Mouse (Mus musculus) leukemia stem cell, adult 10-12 weeks (primary cell): ENCODE measurements around the gene Cluap1. TPM values are rescaled to one million over a fixed set of nuclear protein-coding genes. Genes with fewer than 3 reads are reported as not detected.

Source experiments
- polyA plus RNA-seq: library from polyadenylated mRNA; stranded (reverse); fragments of >175 nt; gene quantifications from 2 replicates; pipeline ENCODE4 v1.2.3, GENCODE M21; 2012; ENCODE audit warnings: low replicate concordance

Cluap1 gene
- 14.0 and 40.7 TPM in 2 replicates for polyA plus RNA-seq

DNA sequence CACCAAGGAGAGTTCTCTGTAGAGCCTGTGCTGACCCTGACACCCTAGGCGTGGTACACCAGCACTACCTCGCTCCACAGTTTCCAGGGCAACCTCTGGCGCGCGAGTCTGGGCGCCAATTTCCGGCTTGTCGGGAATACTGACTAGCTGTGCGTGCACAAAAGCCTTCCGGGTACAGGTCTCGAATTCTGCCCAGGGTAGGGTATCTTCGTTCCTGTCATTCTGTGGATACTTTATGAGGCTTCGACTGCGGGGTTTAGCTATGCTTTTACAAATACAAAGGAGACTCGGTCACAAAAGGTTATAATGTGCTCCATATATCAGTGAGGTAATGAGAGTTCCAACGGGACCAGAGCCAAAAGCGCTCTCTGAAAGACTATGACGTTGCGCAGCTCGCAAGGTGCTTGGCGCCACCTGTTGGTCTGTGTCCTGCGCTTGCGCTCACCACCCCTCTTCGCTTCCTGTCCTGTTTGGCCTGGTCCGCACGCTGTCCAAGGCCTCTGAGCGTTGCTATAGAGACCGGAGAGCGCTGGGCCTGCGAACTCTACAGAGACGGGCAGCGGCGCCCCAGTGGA is at the start of gene Cluap1, which contains the start of gene 1700037C18Rik:
Cluap1 (plus strand) TSS at position 265 of the 575 bp plus-strand sequence.
1700037C18Rik (minus strand) TSS at position 153 of the 575 bp plus-strand sequence.

DNA sequence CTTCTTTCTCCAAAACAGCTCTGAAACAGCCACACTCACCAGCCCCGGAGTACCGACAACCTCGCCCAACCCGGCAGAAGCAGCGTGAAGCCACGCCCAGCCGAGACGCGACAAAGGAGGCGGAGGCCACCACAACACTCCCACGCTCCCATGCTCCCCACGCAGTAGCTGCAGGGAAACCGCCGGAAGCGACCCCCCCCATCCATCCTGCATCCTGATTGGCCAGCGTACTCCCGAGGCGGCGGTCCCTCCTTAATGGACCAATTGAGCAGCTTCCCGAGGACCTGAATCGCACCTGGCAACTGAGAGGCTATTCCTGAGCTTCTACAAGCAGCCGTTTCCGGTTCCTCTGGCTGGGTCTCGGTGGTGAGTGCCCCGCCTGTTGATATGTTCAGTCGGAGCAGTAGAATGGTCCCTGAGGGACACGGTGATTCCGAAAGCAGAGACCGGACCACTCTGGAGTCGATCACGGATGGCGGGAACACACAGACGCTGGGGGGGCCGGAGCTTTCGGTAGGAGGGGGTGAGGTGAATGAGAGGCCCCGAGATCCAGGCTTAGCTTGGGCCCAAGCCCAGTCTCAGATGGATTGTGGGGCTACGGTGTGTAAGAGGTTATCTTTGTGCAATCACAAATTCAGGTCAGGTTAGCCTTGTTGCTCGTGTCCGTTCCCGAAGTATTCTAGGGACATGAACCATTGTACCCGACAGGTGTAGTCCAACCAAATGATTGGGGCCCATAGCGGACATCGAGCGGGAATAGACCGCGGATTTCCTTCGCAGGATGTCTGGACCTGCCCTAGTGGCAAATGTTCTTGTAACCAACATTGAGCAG is 36.2 kb upstream of the Cluap1 start, which contains the start of gene Naa60:
Naa60 (plus strand) TSS at position 160 of the 832 bp plus-strand sequence.

DNA sequence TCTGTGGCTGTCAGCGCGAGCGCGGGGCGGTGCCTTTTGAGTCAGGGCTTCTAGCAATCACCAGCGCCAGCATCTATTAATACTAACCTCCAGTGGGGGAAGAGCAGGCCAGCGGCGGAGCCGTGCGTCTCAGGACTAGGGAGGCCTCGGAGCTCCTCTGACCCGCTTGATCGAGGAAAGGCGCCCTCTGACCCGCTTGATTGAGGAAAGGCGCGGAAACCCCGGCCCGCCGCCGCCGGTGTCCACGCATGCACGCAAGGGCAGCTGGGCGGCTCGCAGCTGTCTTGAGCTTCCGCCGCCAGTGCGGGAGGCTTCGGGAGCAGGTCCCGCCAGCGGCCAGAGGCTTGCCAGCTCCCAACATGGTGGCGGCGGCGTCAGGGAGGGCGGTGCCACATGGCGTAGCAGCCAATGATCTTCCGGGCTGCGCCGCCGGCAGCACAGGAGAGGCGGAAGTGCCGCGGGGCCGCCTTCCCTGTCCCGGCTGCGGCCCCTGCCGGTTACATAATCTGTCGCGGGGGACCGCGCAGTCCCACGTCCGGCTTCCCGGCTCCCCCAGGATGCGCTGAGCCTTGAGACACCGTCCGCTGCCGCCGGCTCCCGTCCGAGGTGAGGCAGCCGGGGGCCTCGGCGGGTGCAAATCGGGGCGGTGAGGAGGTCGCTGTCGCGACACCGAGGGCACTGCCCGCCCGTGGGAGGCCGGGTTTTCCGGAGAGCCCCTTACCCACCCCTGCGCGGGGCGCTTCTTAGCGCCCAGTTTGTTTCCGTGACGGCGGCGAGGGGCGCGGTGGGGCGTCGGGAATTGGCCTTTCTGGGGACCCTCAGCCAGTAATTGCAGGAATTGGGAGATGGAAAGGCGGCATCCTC is 24.2 kb upstream of the Cluap1 start, which contains the start of the genes Zfp597 and Gm20695:
Zfp597 (minus strand) TSS at position 361 of the 864 bp plus-strand sequence.
Gm20695 (plus strand) TSS at position 448 of the 864 bp plus-strand sequence.

DNA sequence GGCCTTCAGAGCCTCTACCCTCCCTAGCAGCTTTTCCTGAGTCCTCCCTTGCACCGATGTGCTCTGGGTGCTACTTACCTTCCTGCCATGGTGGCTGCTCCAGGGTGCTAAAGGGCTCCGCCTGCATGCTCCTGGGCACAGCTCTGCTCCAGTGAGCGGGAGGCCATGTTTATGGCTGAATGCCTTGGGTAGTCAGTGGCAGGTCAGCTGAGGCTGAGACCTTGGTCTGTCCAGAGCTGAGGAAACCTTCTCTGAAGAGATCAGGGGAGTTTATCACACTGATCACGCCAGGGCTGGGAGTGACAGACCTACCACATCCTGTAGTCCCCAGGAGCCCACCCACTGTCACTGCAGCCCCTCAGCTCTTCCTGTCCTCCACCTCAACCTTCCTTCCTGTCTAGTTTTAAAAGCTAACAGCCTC is 67.7 kb downstream of the Cluap1 start, which contains the start of gene Nlrc3:
Nlrc3 (minus strand) TSS at position 382 of the 421 bp plus-strand sequence.

Other genes starting within 250 kb of the Cluap1 start
- gene Mefv, start 190.7 kb upstream of the Cluap1 start, polyA plus RNA-seq, result 0.50 and 0.65 TPM in 2 replicates
- 17.2 and 22.9 TPM in 2 replicates for gene Zfp263, start 164.7 kb upstream of the Cluap1 start, polyA plus RNA-seq
- 0.02 TPM in 1 of 2 replicates, not detected in the other for gene Olfr15, start 77.9 kb upstream of the Cluap1 start, polyA plus RNA-seq
- gene Zfp174, start 61.5 kb upstream of the Cluap1 start, polyA plus RNA-seq, result 0.16 and 0.18 TPM in 2 replicates
- 21.8 and 50.6 TPM in 2 replicates for gene Naa60, start 36.4 kb upstream of the Cluap1 start, polyA plus RNA-seq
- gene Zfp597, start 24.2 kb upstream of the Cluap1 start, polyA plus RNA-seq, result 5.6 and 6.4 TPM in 2 replicates
- gene Gm20695, start 24.2 kb upstream of the Cluap1 start, polyA plus RNA-seq, result not detected in 2 replicates
- gene 1700037C18Rik, start 112 bp upstream of the Cluap1 start, polyA plus RNA-seq, result 23.8 and 28.9 TPM in 2 replicates
- gene Nlrc3, start 67.8 kb downstream of the Cluap1 start, polyA plus RNA-seq, result 0.25 and 0.74 TPM in 2 replicates
- gene Slx4, start 95.0 kb downstream of the Cluap1 start, polyA plus RNA-seq, result 16.2 and 40.7 TPM in 2 replicates
- not detected in 2 replicates for gene Dnase1, start 128.1 kb downstream of the Cluap1 start, polyA plus RNA-seq
- gene Trap1, start 169.0 kb downstream of the Cluap1 start, polyA plus RNA-seq, result 228 and 241 TPM in 2 replicates